8 mouse cellular contexts compared by ENCODE assay signal in genomic region chr2:154372151-154372829, GRCm38 (mm10). TPM values are rescaled to one million over a fixed set of nuclear protein-coding genes. Genes with fewer than 3 reads are reported as not detected.
DNase-seq lines count a peak whose midpoint lies in the region; ATAC-seq and TF ChIP-seq lines count a peak whose summit lies in the region.

No protein-coding gene starts in this region.

- H3K4me3 ChIP-seq in brown adipose tissue, adult 24 weeks (ENCODE audit: insufficient read depth, low read depth, low read length): peak overlapping the region; percentile 68
- H3K4me3 ChIP-seq in heart, embryonic 13.5 days: peak overlapping the region; percentile 91
- H3K4me3 ChIP-seq in kidney, postnatal 0 days (replicated peaks; ENCODE audit: low read depth, low read length): peak overlapping the region; percentile 72
- peak overlapping the region; percentile 84 for H3K4me3 ChIP-seq in liver, embryonic 11.5 days (ENCODE audit: low read depth, low read length)
- H3K4me3 ChIP-seq in myocyte: peak overlapping the region; percentile 85

- peak overlapping the region; percentile 79 for H3K27ac ChIP-seq in brown adipose tissue, adult 24 weeks (replicated peaks; ENCODE audit: low read depth, low read length)
- peak overlapping the region; percentile 96 for H3K27ac ChIP-seq in heart, embryonic 13.5 days (replicated peaks)
- peak overlapping the region; percentile 95 for H3K27ac ChIP-seq in kidney, postnatal 0 days
- H3K27ac ChIP-seq in liver, embryonic 11.5 days (ENCODE audit: low read depth, low read length): peak overlapping the region; percentile 87

- no peaks in the 10 kb centered on the region for H3K9me3 ChIP-seq in heart, embryonic 13.5 days
- H3K9me3 ChIP-seq in kidney, postnatal 0 days (replicated peaks; ENCODE audit: low read length): no peaks in the 10 kb centered on the region
- H3K9me3 ChIP-seq in liver, embryonic 11.5 days (ENCODE audit: control insufficient read depth, low read length): no peaks in the 10 kb centered on the region

- TF ChIP-seq CTCF in kidney, postnatal 0 days (IDR thresholded peaks at IDR 0.05; ENCODE audit: low read depth): no peak; the same call in 1 of the 2 replicates

- H3K9ac ChIP-seq in heart, embryonic 13.5 days: peak overlapping the region; percentile 98
- peak overlapping the region; percentile 91 for H3K9ac ChIP-seq in kidney, postnatal 0 days (ENCODE audit: low read depth, low read length)
- H3K9ac ChIP-seq in liver, embryonic 11.5 days (ENCODE audit: low read depth, low read length): peak overlapping the region; percentile 92

- WGBS in heart, embryonic 13.5 days: under 1% methylated on average over 42 of the region's 42 CpGs
- under 1% methylated on average over 42 of the region's 42 CpGs for WGBS in kidney, postnatal 0 days
- WGBS in liver, embryonic 11.5 days: under 1% methylated on average over 42 of the region's 42 CpGs

- H3K79me2 ChIP-seq in myocyte (ENCODE audit: control insufficient read depth, insufficient read depth): no peaks in the 10 kb centered on the region

- ATAC-seq in CD4-positive, CD25-positive, alpha-beta regulatory T cell, adult 4 months: peak; percentile 90
- peak; percentile 89 for ATAC-seq in erythroid progenitor cell, adult 5-6 weeks (replicated peaks; ENCODE audit: low FRiP score, poor library complexity, severe bottlenecking)
- peak; percentile 59 for ATAC-seq in heart, embryonic 13.5 days (ENCODE audit: extremely low read depth, insufficient number of reproducible peaks, low FRiP score, low TSS enrichment)
- peak; percentile 92 for ATAC-seq in kidney, postnatal 0 days (replicated peaks; ENCODE audit: low FRiP score, low read depth)
- ATAC-seq in liver, embryonic 11.5 days (replicated peaks; ENCODE audit: low FRiP score): peak; percentile 92

- H3K27me3 ChIP-seq in heart, embryonic 13.5 days (replicated peaks): no peaks in the 10 kb centered on the region
- no peaks in the 10 kb centered on the region for H3K27me3 ChIP-seq in kidney, postnatal 0 days (ENCODE audit: insufficient read depth, low read length)
- no peaks in the 10 kb centered on the region for H3K27me3 ChIP-seq in liver, embryonic 11.5 days (replicated peaks; ENCODE audit: control insufficient read depth, insufficient read depth, low read length)
- no peaks in the 10 kb centered on the region for H3K27me3 ChIP-seq in myocyte (ENCODE audit: control insufficient read depth, insufficient read depth, insufficient read length)

- TF ChIP-seq POLR2A in myocyte (IDR thresholded peaks at IDR 0.05; ENCODE audit: insufficient read length, low read depth): peak; percentile 90

- H3K4me2 ChIP-seq in heart, embryonic 13.5 days: peak overlapping the region; percentile 85
- peak overlapping the region; percentile 70 for H3K4me2 ChIP-seq in kidney, postnatal 0 days (ENCODE audit: low read length)
- peak overlapping the region; percentile 60 for H3K4me2 ChIP-seq in liver, embryonic 11.5 days
- H3K4me2 ChIP-seq in myocyte (ENCODE audit: low read depth): peak overlapping the region; percentile 76

- H3K36me3 ChIP-seq in heart, embryonic 13.5 days: peaks cover 54% of the 10 kb centered on the region
- peaks cover 11% of the 10 kb centered on the region; the same call in 1 of the 2 replicates for H3K36me3 ChIP-seq in kidney, postnatal 0 days (ENCODE audit: insufficient read depth, low read length)
- H3K36me3 ChIP-seq in liver, embryonic 11.5 days (ENCODE audit: control insufficient read depth, insufficient read depth, low read length): 0 out of 2 replicates have a peak, but pooled peaks cover 5% of the 10 kb centered on the region
- H3K36me3 ChIP-seq in myocyte (ENCODE audit: control insufficient read depth, insufficient read depth): peaks cover 19% of the 10 kb centered on the region

- peak overlapping the region; percentile 36 for H3ac ChIP-seq in myocyte (ENCODE audit: control insufficient read depth, insufficient read length)

- peaks cover 19% of the 10 kb centered on the region for H3K4me1 ChIP-seq in brown adipose tissue, adult 24 weeks (ENCODE audit: control insufficient read depth, insufficient read depth, insufficient read length, low read length)
- H3K4me1 ChIP-seq in heart, embryonic 13.5 days: peaks cover 24% of the 10 kb centered on the region
- H3K4me1 ChIP-seq in kidney, postnatal 0 days (replicated peaks; ENCODE audit: insufficient read depth, low read length): no peaks in the 10 kb centered on the region
- 0 out of 2 replicates have a peak, but pooled peaks cover 2% of the 10 kb centered on the region for H3K4me1 ChIP-seq in liver, embryonic 11.5 days (replicated peaks; ENCODE audit: control insufficient read depth, insufficient read depth, low read length)

- DNase-seq in kidney, postnatal 0 days (ENCODE audit: low spot score): peak; percentile 95
- DNase-seq in liver, embryonic 11.5 days (ENCODE audit: low spot score): peak; percentile 88
- DNase-seq in spleen, postnatal 4 days (ENCODE audit: low spot score in 2 of 2): peak; percentile 88 to 95

TF ChIP-seq in myocyte, 11 proteins besides CTCF, POLR2A, EP300 and RAD21:
- TF ChIP-seq SRF (IDR thresholded peaks at IDR 0.05; ENCODE audit: control insufficient read depth, insufficient read length, low read depth) (peak; percentile 42), POLR2AphosphoS2 (IDR thresholded peaks at IDR 0.05; ENCODE audit: insufficient read length, low read depth) (peak; percentile 93), MYOG (IDR thresholded peaks at IDR 0.05; ENCODE audit: control insufficient read depth in 1 of 3, insufficient read depth in 1 of 3, insufficient read length in 2 of 3, low read depth in 2 of 3) (peak in 1 of 3 experiments; percentile 53), E2F4 (IDR thresholded peaks at IDR 0.05; ENCODE audit: insufficient read depth) (peak; percentile 49), TCF12 (IDR thresholded peaks at IDR 0.05; ENCODE audit: insufficient read depth, poor library complexity, severe bottlenecking) (no peak)

RNA-seq across cellular contexts. Expression of gene Cdk5rap1, which starts 0.5 kb away (rescaled TPM):
- polyA plus RNA-seq in CD4-positive, CD25-positive, alpha-beta regulatory T cell, adult 4 months (2017; shearing (Covaris generic)): 10 to 100 TPM; 24.4 to 38.9 TPM
- 7.1 and 12.7 TPM in 2 replicates for polyA plus RNA-seq in brown adipose tissue, adult 24 weeks (2012; ENCODE audit: insufficient read depth, insufficient read length, missing spikeins)
- total RNA-seq in erythroid progenitor cell, adult 5-6 weeks (2015; ENCODE audit: low replicate concordance): 10.1 and 12.3 TPM in 2 replicates
- 8.2 and 28.1 TPM in 2 replicates for total RNA-seq in erythroid progenitor cell, adult 5-6 weeks (2017; ENCODE audit: low replicate concordance)
- polyA plus RNA-seq in heart, embryonic 13.5 days (2015; fragmentation: Nextera tagmentation; extraction: Ambion mirVana): 13.2 and 15.7 TPM in 2 replicates
- polyA plus RNA-seq in kidney, postnatal 0 days (2015; fragmentation: Nextera tagmentation; extraction: Ambion mirVana): 13.9 and 25.2 TPM in 2 replicates
- 23.5 and 23.7 TPM in 2 replicates for polyA plus RNA-seq in liver, embryonic 11.5 days (2014; fragmentation: Nextera tagmentation; extraction: Ambion mirVana)
- 14.7 TPM for polyA plus RNA-seq in myocyte (2012; fragmentation: generic; extraction: Trizol)

RNA-seq across cellular contexts. Expression of gene Snta1, which starts 35.6 kb away (rescaled TPM):
- polyA plus RNA-seq in CD4-positive, CD25-positive, alpha-beta regulatory T cell, adult 4 months (2017; shearing (Covaris generic)): not detected
- polyA plus RNA-seq in brown adipose tissue, adult 24 weeks (2012; ENCODE audit: insufficient read depth, insufficient read length, missing spikeins): 17.1 and 29.6 TPM in 2 replicates
- not detected in 2 replicates for total RNA-seq in erythroid progenitor cell, adult 5-6 weeks (2015; ENCODE audit: low replicate concordance)
- total RNA-seq in erythroid progenitor cell, adult 5-6 weeks (2017; ENCODE audit: low replicate concordance): 1.0 and 1.8 TPM in 2 replicates
- 38.0 and 41.5 TPM in 2 replicates for polyA plus RNA-seq in heart, embryonic 13.5 days (2015; fragmentation: Nextera tagmentation; extraction: Ambion mirVana)
- 16.8 and 16.9 TPM in 2 replicates for polyA plus RNA-seq in kidney, postnatal 0 days (2015; fragmentation: Nextera tagmentation; extraction: Ambion mirVana)
- polyA plus RNA-seq in liver, embryonic 11.5 days (2014; fragmentation: Nextera tagmentation; extraction: Ambion mirVana): 1.5 and 2.4 TPM in 2 replicates
- polyA plus RNA-seq in myocyte (2012; fragmentation: generic; extraction: Trizol): 61.7 TPM

Comparison
In these comparisons a context has a peak if more than half of its experiments do, and no peak if none do; other contexts are left out.
1. Peak in every context shown above with its lines: DNase-seq, ATAC-seq, H3K4me3 ChIP-seq and H3K27ac ChIP-seq.